Mouse (Mus musculus): ENCODE measurements around the gene Fkbp8. TPM values are rescaled to one million over a fixed set of nuclear protein-coding genes. Genes with fewer than 3 reads are reported as not detected.

Gene Fkbp8
- polyA plus RNA-seq, 1 experiment, result 255 TPM

- Histone ChIP-seq H3K9me3 (ENCODE audit: control insufficient read depth, low read length) (no peaks in the 10 kb centered on the region), H3K27me3 (ENCODE audit: control insufficient read depth) (no peaks in the 10 kb centered on the region), H3K4me1 (ENCODE audit: control insufficient read depth) (peaks cover 83% of the 10 kb centered on the region), H3K4me3 (replicated peaks) (no peak overlapping the region), H3K36me3 (ENCODE audit: control insufficient read depth) (peaks cover 55% of the 10 kb centered on the region)
- TF ChIP-seq GATA1 (IDR thresholded peaks at IDR 0.05; ENCODE audit: low read length), result no peak
- no peak for TF ChIP-seq TAL1 (IDR thresholded peaks at IDR 0.05; ENCODE audit: low read length)
These were observed 33.0 kb downstream of the Fkbp8 start for GRCm38 (mm10) chr8:70560564-70560963.

GRCm38 (mm10) chr8:70561357-70561756 lies 33.8 kb downstream of the Fkbp8 start:
- Histone ChIP-seq H3K36me3 (ENCODE audit: control insufficient read depth) (peaks cover 52% of the 10 kb centered on the region), H3K4me1 (ENCODE audit: control insufficient read depth) (peaks cover 82% of the 10 kb centered on the region), H3K4me3 (replicated peaks) (no peak overlapping the region), H3K27me3 (ENCODE audit: control insufficient read depth) (no peaks in the 10 kb centered on the region), H3K9me3 (ENCODE audit: control insufficient read depth, low read length) (no peaks in the 10 kb centered on the region)
- no peak for TF ChIP-seq TAL1 (IDR thresholded peaks at IDR 0.05; ENCODE audit: low read length)

- TF ChIP-seq TAL1 (IDR thresholded peaks at IDR 0.05; ENCODE audit: low read length) (no peak), GATA1 (IDR thresholded peaks at IDR 0.05; ENCODE audit: low read length) (no peak)
- peaks cover 80% of the 10 kb centered on the region for H3K4me1 ChIP-seq (ENCODE audit: control insufficient read depth)
- H3K27me3 ChIP-seq (ENCODE audit: control insufficient read depth), result no peaks in the 10 kb centered on the region
- peaks cover 51% of the 10 kb centered on the region for H3K36me3 ChIP-seq (ENCODE audit: control insufficient read depth)
- no peak overlapping the region for H3K4me3 ChIP-seq (replicated peaks)
- H3K9me3 ChIP-seq (ENCODE audit: control insufficient read depth, low read length), result no peaks in the 10 kb centered on the region
These were observed 34.4 kb downstream of the Fkbp8 start for GRCm38 (mm10) chr8:70561809-70562535.

- no peaks in the 10 kb centered on the region for H3K9me3 ChIP-seq (ENCODE audit: control insufficient read depth, low read length)
- no peaks in the 10 kb centered on the region for H3K27me3 ChIP-seq (ENCODE audit: control insufficient read depth)
- peaks cover 75% of the 10 kb centered on the region for H3K4me1 ChIP-seq (ENCODE audit: control insufficient read depth)
- H3K4me3 ChIP-seq (replicated peaks), result no peak overlapping the region
- no peak for TF ChIP-seq TAL1 (IDR thresholded peaks at IDR 0.05; ENCODE audit: low read length)
- TF ChIP-seq GATA1 (IDR thresholded peaks at IDR 0.05; ENCODE audit: low read length), result no peak
- peaks cover 45% of the 10 kb centered on the region for H3K36me3 ChIP-seq (ENCODE audit: control insufficient read depth)
These were observed 35.3 kb downstream of the Fkbp8 start for GRCm38 (mm10) chr8:70562802-70563201.

GRCm38 (mm10) chr8:70563763-70564387 lies 36.4 kb downstream of the Fkbp8 start:
- peaks cover 65% of the 10 kb centered on the region for H3K4me1 ChIP-seq (ENCODE audit: control insufficient read depth)
- H3K9me3 ChIP-seq (ENCODE audit: control insufficient read depth, low read length), result no peaks in the 10 kb centered on the region
- H3K36me3 ChIP-seq (ENCODE audit: control insufficient read depth), result peaks cover 39% of the 10 kb centered on the region
- TF ChIP-seq TAL1 (IDR thresholded peaks at IDR 0.05; ENCODE audit: low read length) (no peak), GATA1 (IDR thresholded peaks at IDR 0.05; ENCODE audit: low read length) (no peak)
- H3K27me3 ChIP-seq (ENCODE audit: control insufficient read depth), result no peaks in the 10 kb centered on the region
- H3K4me3 ChIP-seq (replicated peaks), result no peak overlapping the region

- Histone ChIP-seq H3K9me3 (ENCODE audit: control insufficient read depth, low read length) (no peaks in the 10 kb centered on the region), H3K4me1 (ENCODE audit: control insufficient read depth) (peaks cover 60% of the 10 kb centered on the region), H3K27me3 (ENCODE audit: control insufficient read depth) (no peaks in the 10 kb centered on the region), H3K36me3 (ENCODE audit: control insufficient read depth) (peaks cover 39% of the 10 kb centered on the region), H3K4me3 (replicated peaks) (no peak overlapping the region)
- TF ChIP-seq TAL1 (IDR thresholded peaks at IDR 0.05; ENCODE audit: low read length) (no peak), GATA1 (IDR thresholded peaks at IDR 0.05; ENCODE audit: low read length) (no peak)
These were observed 37.2 kb downstream of the Fkbp8 start for GRCm38 (mm10) chr8:70564696-70565235.

GRCm38 (mm10) chr8:70565561-70565960 lies 38.0 kb downstream of the Fkbp8 start:
- Histone ChIP-seq H3K4me1 (ENCODE audit: control insufficient read depth) (peaks cover 59% of the 10 kb centered on the region), H3K36me3 (ENCODE audit: control insufficient read depth) (peaks cover 40% of the 10 kb centered on the region), H3K27me3 (ENCODE audit: control insufficient read depth) (no peaks in the 10 kb centered on the region), H3K9me3 (ENCODE audit: control insufficient read depth, low read length) (no peaks in the 10 kb centered on the region), H3K4me3 (replicated peaks) (no peak overlapping the region)
- TF ChIP-seq TAL1 (IDR thresholded peaks at IDR 0.05; ENCODE audit: low read length) (no peak), GATA1 (IDR thresholded peaks at IDR 0.05; ENCODE audit: low read length) (no peak)

- TF ChIP-seq GATA1 (IDR thresholded peaks at IDR 0.05; ENCODE audit: low read length) (no peak), TAL1 (IDR thresholded peaks at IDR 0.05; ENCODE audit: low read length) (no peak)
These were observed 42.8 kb downstream of the Fkbp8 start for GRCm38 (mm10) chr8:70570360-70570759.

GRCm38 (mm10) chr8:70570990-70571389 lies 43.5 kb downstream of the Fkbp8 start:
- no peak for TF ChIP-seq GATA1 (IDR thresholded peaks at IDR 0.05; ENCODE audit: low read length)
- no peak for TF ChIP-seq TAL1 (IDR thresholded peaks at IDR 0.05; ENCODE audit: low read length)
- Histone ChIP-seq H3K27me3 (ENCODE audit: control insufficient read depth) (no peaks in the 10 kb centered on the region), H3K4me3 (replicated peaks) (no peak overlapping the region), H3K9me3 (ENCODE audit: control insufficient read depth, low read length) (no peaks in the 10 kb centered on the region), H3K36me3 (ENCODE audit: control insufficient read depth) (peaks cover 56% of the 10 kb centered on the region), H3K4me1 (ENCODE audit: control insufficient read depth) (peaks cover 27% of the 10 kb centered on the region)

More at GRCm38 (mm10) chr8:70570360-70570759, 42.8 kb downstream of the Fkbp8 start:
- H3K9me3 ChIP-seq (ENCODE audit: control insufficient read depth, low read length), result no peaks in the 10 kb centered on the region
- H3K4me1 ChIP-seq (ENCODE audit: control insufficient read depth), result peaks cover 31% of the 10 kb centered on the region
- no peaks in the 10 kb centered on the region for H3K27me3 ChIP-seq (ENCODE audit: control insufficient read depth)
- no peak overlapping the region for H3K4me3 ChIP-seq (replicated peaks)
- peaks cover 58% of the 10 kb centered on the region for H3K36me3 ChIP-seq (ENCODE audit: control insufficient read depth)
